Mouse (Mus musculus): ENCODE data around the gene Cyp2f2.

Gene Cyp2f2

GRCm38 (mm10) chr7:27178324-27179216 is 58.9 kb downstream of the Cyp2f2 start, which contains the start of gene Rab4b:
Gene Rab4b (minus strand): TSS chr7:27178896.
- peak; percentile 100 for DNase-seq (ENCODE audit: low read depth)

- DNase-seq (ENCODE audit: low read depth): peak; percentile 22
Observed at GRCm38 (mm10) chr7:27179217-27179918, 59.7 kb downstream of the Cyp2f2 start.

- no peak for DNase-seq (ENCODE audit: low read depth)
Observed at GRCm38 (mm10) chr7:27180036-27180435, 60.3 kb downstream of the Cyp2f2 start.

DNA sequence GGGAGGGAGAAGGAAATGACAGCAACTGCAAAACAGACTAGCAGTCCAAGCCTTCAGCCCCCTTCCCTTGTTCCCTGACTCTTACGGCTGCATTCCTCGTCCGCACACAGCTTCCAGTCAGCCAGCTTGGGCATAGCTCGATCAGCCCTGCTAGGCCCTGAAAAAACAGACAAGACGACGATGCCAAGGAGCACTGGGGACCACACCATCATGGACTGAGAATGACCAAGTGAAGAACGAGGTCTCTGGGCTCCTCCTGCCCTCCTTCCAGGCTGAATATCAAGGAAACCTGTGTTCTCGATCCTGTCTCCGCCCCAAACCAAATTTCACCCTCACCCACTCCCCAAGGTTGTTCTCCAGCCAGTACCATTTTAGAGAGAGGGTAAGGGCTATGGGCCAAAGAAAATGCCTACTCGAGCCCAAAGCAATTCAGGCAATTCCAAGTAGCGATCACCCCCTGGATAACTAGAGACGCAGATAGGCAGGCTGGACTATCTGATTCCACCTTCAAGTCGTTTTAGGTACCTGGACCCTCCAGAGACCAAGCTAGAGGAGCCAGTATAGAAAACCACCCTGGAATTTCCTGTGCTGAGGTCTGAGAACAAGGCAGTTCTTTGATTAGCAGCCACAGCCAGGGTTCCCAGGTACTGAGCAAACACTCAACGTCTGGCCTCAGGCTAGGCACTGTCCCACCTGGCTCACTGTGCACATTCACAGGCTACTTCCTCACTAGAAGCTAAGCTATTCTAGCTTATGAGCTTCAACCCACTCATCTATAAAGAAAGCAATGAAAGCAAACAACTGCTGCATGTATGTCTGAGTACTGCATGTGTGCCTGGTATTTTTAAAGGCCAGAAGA is 61.4 kb downstream of the Cyp2f2 start, which contains the start of the genes Gm21983 and Mia:
Gm21983 (minus strand) TSS at position 250 of the 859 bp plus-strand sequence.
Mia (minus strand) TSS at position 321 of the 859 bp plus-strand sequence.
- DNase-seq (ENCODE audit: low read depth): no peak

- no peak for DNase-seq (ENCODE audit: low read depth)
Observed at GRCm38 (mm10) chr7:27182498-27182897, 62.8 kb downstream of the Cyp2f2 start.
